Mouse (Mus musculus) C2C12 (cell line): ENCODE results near the gene Mbd5. TPM values are rescaled to one million over a fixed set of nuclear protein-coding genes. Genes with fewer than 3 reads are reported as not detected.

Experiments
- H3K27me3 ChIP-seq: one replicate; pipeline ENCODE4 v1.6.1; 2011; ENCODE audit not compliant: control insufficient read depth, insufficient read depth, insufficient read length
- H3K36me3 ChIP-seq: one replicate; pipeline ENCODE4 v1.6.1; 2011; ENCODE audit not compliant: control insufficient read depth, insufficient read depth
- H3K4me3 ChIP-seq: one replicate; pipeline ENCODE4 v1.5.1; 2011; ENCODE audit warnings: mild to moderate bottlenecking, control low read depth; ENCODE audit not compliant: poor library complexity, insufficient read depth, severe bottlenecking
- H3K79me2 ChIP-seq: one replicate; pipeline ENCODE4 v1.6.1; 2011; ENCODE audit not compliant: control insufficient read depth, insufficient read depth
- H3K79me3 ChIP-seq: one replicate; pipeline ENCODE4 v1.6.1; 2011; ENCODE audit warnings: low read depth, control low read depth
- H3ac ChIP-seq: one replicate; pipeline ENCODE3; 2011; ENCODE audit warnings: low read depth; ENCODE audit not compliant: control insufficient read depth, insufficient read length
- CEBPB ChIP-seq: IDR thresholded peaks from one replicate; pipeline ENCODE4 v1.6.1; 2011; ENCODE audit warnings: low read depth, mild to moderate bottlenecking, control low read depth, moderate library complexity
- CTCF ChIP-seq: IDR thresholded peaks from one replicate; pipeline ENCODE4 v1.5.1; 2011; ENCODE audit not compliant: control insufficient read depth, insufficient read depth, insufficient read length
- FOSL1 ChIP-seq: IDR thresholded peaks from one replicate; pipeline ENCODE4 v1.8.0; 2011; ENCODE audit warnings: mild to moderate bottlenecking, low read length; ENCODE audit not compliant: poor library complexity, insufficient read depth, severe bottlenecking
- MAX ChIP-seq: IDR thresholded peaks from one replicate; pipeline ENCODE4 v1.6.1; 2011; ENCODE audit warnings: mild to moderate bottlenecking, control low read depth
- MYOD1 ChIP-seq: IDR thresholded peaks from one replicate; pipeline ENCODE4 v1.6.1; 2011; ENCODE audit warnings: low read depth; ENCODE audit not compliant: control insufficient read depth, insufficient read length
- MYOG ChIP-seq: IDR thresholded peaks from one replicate; pipeline ENCODE4 v1.6.1; 2011; ENCODE audit not compliant: control insufficient read depth, insufficient read length; ENCODE audit errors: extremely low read depth
- USF1 ChIP-seq: IDR thresholded peaks from one replicate; pipeline ENCODE4 v1.6.1; 2011; ENCODE audit warnings: low read depth, mild to moderate bottlenecking, control low read depth, moderate library complexity
- polyA plus RNA-seq: library from polyadenylated mRNA; unstranded; fragments of >200 nt; fragmentation: generic; extraction: Trizol; gene quantifications from one replicate; pipeline ENCODE4 v1.2.1, GENCODE M21; 2012; ENCODE audit warnings: missing spikeins

The Mbd5 gene
- polyA plus RNA-seq, 1 experiment = 3.8 TPM

- TF ChIP-seq FOSL1 (no peak), MAX (no peak), CTCF (no peak), USF1 (no peak), MYOD1 (no peak), CEBPB (no peak)
- Histone ChIP-seq H3K27me3 (no peaks in the 10 kb centered on the region), H3K79me3 (no peaks in the 10 kb centered on the region), H3ac (no peak overlapping the region), H3K4me3 (no peak overlapping the region), H3K36me3 (no peaks in the 10 kb centered on the region), H3K79me2 (no peaks in the 10 kb centered on the region)
Measured at GRCm38 (mm10) chr2:49209349-49209748, 260.0 kb downstream of the Mbd5 start.

- Histone ChIP-seq H3K4me3 (no peak overlapping the region), H3K27me3 (no peaks in the 10 kb centered on the region), H3K79me2 (no peaks in the 10 kb centered on the region), H3K79me3 (no peaks in the 10 kb centered on the region), H3ac (no peak overlapping the region), H3K36me3 (no peaks in the 10 kb centered on the region)
- TF ChIP-seq MYOG = no peak
- TF ChIP-seq CTCF = no peak
- TF ChIP-seq CEBPB = no peak
- no peak for TF ChIP-seq MAX
- no peak for TF ChIP-seq MYOD1
- TF ChIP-seq FOSL1 = no peak
- no peak for TF ChIP-seq USF1
Measured at GRCm38 (mm10) chr2:49210408-49210807, 261.1 kb downstream of the Mbd5 start.

- H3K79me3 ChIP-seq = no peaks in the 10 kb centered on the region
- H3K4me3 ChIP-seq = no peak overlapping the region
- H3K27me3 ChIP-seq = no peaks in the 10 kb centered on the region
- H3K79me2 ChIP-seq = no peaks in the 10 kb centered on the region
- H3K36me3 ChIP-seq = no peaks in the 10 kb centered on the region
- TF ChIP-seq FOSL1 = no peak
- no peak for TF ChIP-seq MAX
- TF ChIP-seq CTCF = no peak
- no peak for TF ChIP-seq USF1
- TF ChIP-seq MYOD1 = no peak
- no peak for TF ChIP-seq MYOG
- no peak for TF ChIP-seq CEBPB
- H3ac ChIP-seq = no peak overlapping the region
Measured at GRCm38 (mm10) chr2:49229725-49230124, 280.4 kb downstream of the Mbd5 start.

- TF ChIP-seq CEBPB = no peak
- no peak for TF ChIP-seq MAX
- no peak for TF ChIP-seq MYOD1
- TF ChIP-seq FOSL1 = no peak
- TF ChIP-seq USF1 = no peak
- no peak for TF ChIP-seq MYOG
- TF ChIP-seq CTCF = no peak
- Histone ChIP-seq H3K79me3 (no peaks in the 10 kb centered on the region), H3K4me3 (no peak overlapping the region), H3K36me3 (peaks cover 3% of the 10 kb centered on the region), H3K27me3 (no peaks in the 10 kb centered on the region), H3ac (no peak overlapping the region), H3K79me2 (no peaks in the 10 kb centered on the region)
Measured at GRCm38 (mm10) chr2:49234064-49234463, 284.8 kb downstream of the Mbd5 start.

- TF ChIP-seq MYOD1 (no peak), MYOG (no peak), FOSL1 (no peak), CTCF (no peak), USF1 (no peak), CEBPB (no peak), MAX (no peak)
- no peaks in the 10 kb centered on the region for H3K79me2 ChIP-seq
- H3K79me3 ChIP-seq = no peaks in the 10 kb centered on the region
- H3K36me3 ChIP-seq = no peaks in the 10 kb centered on the region
- H3K4me3 ChIP-seq = no peak overlapping the region
- H3K27me3 ChIP-seq = no peaks in the 10 kb centered on the region
- H3ac ChIP-seq = no peak overlapping the region
Measured at GRCm38 (mm10) chr2:49241715-49242114, 292.4 kb downstream of the Mbd5 start.

GRCm38 (mm10) chr2:49264092-49264491 is 314.8 kb downstream of the Mbd5 start:
- Histone ChIP-seq H3K79me3 (no peaks in the 10 kb centered on the region), H3K36me3 (no peaks in the 10 kb centered on the region), H3ac (no peak overlapping the region), H3K27me3 (no peaks in the 10 kb centered on the region), H3K79me2 (no peaks in the 10 kb centered on the region), H3K4me3 (no peak overlapping the region)
- TF ChIP-seq USF1 = no peak
- no peak for TF ChIP-seq CTCF
- no peak for TF ChIP-seq MYOD1
- no peak for TF ChIP-seq MAX
- TF ChIP-seq MYOG = no peak
- no peak for TF ChIP-seq FOSL1
- no peak for TF ChIP-seq CEBPB
